Mouse (Mus musculus) kidney, postnatal 25 days (tissue): Measurements from ENCODE around the gene Slc30a7.

ENCODE experiments used
- DNase-seq, 2 experiments: peaks; one replicate each; pipeline ENCODE4 v3.0.0; 2021; ENCODE audit warnings: mixed read lengths in 2 of 2

Gene Slc30a7

DNA sequence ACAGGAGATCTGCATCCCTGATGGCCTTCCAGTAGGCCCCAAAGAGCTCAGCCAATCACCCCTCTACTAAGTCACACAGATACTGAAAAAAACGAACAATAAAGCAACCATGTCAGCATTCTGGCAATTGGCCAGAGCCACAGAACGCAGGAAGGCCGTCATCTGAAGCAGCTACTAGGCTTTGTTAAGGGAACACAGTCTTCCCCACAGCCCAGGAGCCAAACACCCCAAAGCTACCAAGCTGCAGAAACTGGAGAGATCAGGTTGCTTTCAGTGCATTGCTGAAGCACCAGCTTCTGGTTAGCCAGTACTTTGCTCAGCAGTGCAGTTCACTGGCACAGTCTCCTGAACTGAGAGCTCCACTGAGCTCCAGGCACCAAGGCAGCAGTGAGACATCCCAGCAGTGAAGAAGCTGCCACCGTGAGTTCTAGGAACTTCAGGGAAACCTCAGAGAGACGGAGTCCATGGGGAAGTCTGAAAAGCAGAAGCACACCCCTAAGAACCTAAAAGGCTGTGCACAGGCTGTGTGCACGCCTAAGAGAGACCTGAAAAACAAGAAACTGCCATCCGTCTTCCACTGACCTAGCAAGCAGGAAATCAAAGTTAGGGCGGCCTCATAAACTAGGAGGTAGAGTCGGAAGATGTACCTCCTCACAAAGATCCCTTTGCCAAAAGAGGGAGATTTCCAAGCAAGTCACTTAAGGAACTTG is 21.9 kb downstream of the Slc30a7 start:
- DNase-seq, result peak; percentile 32 to 49

DNA sequence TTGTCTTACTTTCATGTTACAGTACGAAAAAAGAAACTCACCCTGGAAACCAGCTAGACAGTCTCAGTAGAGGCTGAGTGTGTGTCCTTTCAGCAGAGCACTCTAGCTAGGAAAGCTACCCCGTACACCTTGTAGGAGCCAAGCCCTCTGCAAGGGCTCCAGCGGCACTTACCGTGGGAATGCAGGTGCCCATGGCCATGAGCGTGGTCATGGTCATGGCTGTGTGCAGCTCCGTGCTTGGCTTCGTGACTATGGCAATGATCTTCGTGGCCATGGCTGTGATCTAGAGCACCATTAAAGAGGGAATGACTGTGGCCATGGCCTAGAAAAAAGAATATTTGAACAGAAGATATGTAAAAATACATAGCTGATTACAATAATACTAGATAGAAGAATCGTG is 22.6 kb downstream of the Slc30a7 start:
- no peak for DNase-seq

DNA sequence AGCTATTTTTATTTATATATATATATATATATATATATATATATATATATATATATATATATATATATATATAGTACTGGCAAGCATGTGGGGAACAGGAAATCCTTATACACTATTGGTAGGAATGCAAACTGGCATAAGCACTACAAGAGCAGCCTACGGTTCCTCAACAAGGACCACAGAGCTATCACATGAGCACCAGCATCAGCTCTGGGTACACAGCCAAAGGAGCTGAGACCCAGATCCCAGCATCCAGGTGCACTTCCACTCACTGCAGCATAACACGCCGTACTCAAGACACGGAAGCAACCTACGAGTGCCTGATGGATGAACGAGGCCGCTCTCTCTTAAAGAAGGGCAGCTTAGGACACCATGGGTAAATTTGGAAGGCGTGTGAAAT is 24.0 kb downstream of the Slc30a7 start:
- no peak for DNase-seq

DNA sequence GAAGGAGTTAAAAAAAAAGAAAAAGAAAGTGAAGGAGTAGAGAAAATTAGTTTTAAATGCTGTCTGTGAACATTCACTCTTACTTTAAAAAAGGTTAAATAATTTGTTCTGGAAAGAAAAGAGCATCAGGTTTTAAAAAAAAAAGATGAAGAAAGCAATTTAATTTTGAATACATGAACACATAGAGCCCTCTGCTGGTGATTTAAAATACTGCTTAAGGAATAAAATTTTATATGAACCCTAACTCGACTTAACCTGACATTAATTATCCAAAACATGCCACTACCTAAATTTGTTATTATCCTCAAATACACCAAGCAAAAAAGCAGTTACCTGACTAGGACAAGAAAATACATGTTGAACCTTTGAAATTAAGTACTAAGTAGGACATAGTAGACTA is 28.2 kb downstream of the Slc30a7 start:
- no peak for DNase-seq

DNA sequence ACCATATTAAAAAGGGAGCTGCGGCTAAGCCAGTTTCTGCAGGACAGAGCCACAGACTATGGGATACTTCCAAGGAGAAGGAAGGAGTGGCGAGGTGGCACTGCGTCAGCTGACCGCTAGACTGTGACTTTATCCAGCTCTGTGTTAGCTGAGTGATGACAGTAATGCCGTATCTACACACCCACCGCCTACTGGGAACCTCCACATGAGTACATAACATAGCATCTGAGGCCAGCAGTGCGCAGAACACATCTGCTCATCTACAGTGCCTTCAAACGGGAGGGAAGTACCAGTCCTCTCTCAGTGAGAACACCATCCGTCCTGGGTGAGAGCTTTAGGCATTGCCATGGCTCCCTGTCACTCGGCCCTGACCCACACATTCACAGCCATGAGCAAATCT is 32.2 kb downstream of the Slc30a7 start:
- no peak for DNase-seq

DNA sequence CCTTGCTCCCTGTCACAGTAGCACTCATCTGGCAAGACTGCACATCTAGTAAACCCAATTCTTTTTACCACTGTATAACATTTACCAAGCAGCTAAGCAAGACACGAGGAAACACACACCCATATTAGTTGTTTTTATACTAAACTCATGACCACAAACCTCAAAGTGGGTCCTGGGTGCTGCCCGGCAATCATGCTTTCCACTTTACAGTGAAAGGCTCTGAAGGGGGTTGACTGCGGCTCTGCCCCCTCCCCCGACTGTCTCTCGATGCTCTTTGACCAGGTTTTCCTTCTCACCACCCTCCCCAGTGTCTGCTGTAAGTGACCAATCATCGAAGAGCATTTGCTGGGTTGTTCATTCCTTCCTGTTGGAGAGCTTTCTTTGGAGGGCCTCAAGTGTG is 33.0 kb downstream of the Slc30a7 start:
- DNase-seq, result no peak

DNA sequence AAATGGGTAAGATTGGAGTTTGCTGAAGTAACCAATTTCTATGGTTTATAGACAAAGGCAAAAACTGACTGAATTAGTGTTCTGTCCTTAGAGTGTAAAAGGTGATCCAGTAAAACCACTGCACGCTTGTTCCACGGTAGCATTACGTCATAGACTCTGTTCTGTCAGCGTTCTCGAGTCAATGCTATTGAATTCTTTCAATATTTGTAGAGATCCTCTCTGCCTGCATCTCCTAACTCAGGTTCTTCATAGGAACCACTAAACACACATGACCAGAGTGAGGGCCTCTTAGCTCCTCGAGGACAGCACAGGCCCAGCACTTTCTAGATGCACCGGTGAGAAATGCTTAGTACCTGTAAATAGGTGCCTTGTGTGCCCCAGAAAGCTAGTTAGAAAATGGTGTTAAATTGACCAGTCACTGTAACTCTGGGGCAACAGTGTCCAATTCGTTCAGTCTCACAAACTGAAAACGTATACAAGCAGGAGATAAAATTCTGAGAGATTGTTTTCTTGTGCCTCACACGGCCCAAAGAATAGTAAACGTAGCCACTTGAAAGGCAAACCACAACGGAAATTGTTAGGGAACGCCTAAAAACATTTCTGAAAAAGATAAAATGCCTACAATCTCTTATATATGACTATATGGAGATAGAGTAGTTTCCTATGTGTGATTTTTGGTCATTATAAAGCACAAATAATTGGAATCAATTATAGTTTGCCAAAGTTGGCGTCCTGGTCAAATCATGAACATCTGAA is 35.1 kb downstream of the Slc30a7 start:
- no peak for DNase-seq

DNA sequence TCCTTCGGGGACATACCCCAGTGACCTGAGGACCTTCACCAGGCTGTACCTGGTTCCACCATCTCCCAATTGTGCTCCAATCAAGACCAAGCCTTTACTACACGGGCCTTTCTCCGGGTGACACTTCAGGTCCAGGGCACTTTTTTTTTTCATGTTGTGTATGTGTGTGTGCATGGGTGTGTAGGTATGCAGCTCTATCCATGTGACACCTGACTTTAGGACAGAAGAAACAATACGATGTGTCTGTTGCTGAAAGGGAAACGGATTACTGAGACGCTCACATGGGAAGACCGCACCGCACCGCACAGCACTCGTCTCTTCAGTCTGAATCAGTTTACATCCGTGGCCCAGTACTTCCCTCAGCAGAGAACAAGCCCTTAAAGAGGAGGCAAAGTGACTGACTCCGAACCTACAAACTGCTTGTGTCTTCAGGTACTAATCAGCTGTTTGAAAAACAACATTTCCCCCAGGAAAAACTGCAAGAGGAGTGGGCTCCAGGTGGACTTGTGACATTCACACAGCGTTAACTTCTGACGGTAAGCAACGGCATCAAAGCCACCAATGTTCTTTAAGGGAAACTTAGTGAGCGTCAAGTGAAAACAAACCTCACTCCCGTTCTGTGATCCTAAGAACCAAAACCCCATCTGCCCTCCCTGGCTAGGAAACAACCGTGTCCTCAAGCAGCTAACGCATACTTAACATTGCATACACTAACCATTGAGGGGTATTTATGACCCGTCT is 36.0 kb downstream of the Slc30a7 start:
- DNase-seq, result no peak

DNA sequence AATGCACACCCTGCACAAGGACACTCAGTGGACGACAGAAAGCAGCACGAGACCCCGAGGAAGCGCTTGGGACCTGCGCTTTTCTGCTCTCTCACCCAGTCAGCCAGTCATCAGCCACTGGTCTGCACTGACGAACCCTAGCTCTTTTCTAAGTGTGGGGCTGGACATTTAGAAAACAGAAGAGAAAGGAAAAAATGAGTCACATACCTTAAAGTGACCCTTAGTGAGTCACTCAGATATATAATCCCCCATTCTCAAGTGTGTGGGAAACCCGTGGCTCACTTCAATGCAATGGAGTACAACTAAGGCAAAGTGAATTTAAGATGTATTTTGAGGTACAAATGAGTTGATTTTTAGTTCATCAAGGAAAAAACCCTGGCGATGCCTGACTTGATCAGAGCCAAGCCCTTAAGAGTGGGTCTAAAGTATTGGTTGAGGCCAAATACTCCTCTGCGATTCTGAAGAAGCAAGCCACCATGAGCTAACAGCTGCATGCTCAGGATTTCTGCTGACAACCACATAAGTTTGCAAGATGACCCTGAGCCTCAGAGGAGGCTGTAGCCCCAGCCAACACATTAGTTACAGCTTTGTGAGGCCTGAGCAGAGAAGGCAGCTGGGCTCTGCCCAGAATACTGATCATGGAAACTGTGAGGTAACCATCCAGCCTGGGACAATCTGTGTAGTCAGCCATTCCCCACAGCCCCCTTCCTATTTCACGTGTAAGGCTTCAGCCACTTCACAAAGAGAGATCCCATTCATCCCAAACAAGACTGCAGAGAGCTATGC is 38.3 kb downstream of the Slc30a7 start:
- no peak for DNase-seq

DNA sequence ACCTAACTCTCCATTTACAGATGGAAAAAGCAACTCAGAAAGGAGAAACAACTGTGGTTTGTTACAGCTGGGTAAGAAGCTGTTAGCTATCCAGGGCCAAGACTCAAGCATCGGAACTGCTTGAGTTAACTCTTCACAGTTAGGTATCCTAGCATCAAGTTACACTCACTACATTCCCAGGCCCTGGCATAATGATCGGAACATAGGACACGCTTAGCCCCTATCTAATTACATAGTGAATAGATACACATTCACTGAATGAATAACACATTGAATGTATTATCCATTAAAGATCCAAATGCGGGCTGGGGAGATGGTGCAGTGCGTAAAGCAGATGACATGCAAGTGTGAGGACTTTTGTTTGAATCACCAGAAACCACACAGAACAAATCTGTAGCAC is 43.1 kb downstream of the Slc30a7 start:
- DNase-seq, result no peak

DNA sequence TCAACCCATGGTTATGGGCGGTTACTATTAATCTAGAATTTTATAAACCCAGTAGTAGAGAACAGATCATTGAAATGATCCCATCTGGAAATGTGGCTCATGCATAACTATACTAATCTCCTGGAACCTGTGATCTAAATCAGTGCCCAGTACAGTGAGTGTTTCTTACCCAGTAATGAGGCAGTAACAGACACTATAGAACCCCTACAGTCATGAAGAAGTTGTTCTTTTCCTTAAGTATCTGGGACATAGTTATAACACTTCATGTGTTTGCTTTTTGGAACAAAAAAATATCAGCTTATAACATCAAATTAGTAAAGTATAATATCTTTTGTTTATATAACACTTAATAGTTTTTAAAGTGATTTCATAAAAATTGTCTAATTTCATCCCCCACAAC is 43.6 kb downstream of the Slc30a7 start:
- no peak for DNase-seq

DNA sequence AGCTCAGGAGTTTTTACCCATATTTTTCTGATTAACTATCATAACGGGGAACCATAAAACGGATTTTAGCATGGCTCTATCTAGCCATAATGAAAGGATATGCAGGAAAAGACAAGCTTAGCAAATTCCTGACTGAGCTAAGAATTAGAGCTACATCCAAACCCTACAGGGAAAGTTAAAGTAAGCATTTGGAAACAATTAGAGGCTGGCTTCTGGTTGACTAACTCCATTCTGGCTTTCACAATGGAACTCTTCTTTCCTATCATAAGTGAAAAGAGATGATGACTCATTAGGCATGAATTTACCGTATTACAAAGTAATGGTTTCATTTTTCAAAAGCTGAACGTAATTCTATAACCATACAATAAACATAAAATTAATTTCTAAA is 45.2 kb downstream of the Slc30a7 start:
- DNase-seq, result no peak

DNA sequence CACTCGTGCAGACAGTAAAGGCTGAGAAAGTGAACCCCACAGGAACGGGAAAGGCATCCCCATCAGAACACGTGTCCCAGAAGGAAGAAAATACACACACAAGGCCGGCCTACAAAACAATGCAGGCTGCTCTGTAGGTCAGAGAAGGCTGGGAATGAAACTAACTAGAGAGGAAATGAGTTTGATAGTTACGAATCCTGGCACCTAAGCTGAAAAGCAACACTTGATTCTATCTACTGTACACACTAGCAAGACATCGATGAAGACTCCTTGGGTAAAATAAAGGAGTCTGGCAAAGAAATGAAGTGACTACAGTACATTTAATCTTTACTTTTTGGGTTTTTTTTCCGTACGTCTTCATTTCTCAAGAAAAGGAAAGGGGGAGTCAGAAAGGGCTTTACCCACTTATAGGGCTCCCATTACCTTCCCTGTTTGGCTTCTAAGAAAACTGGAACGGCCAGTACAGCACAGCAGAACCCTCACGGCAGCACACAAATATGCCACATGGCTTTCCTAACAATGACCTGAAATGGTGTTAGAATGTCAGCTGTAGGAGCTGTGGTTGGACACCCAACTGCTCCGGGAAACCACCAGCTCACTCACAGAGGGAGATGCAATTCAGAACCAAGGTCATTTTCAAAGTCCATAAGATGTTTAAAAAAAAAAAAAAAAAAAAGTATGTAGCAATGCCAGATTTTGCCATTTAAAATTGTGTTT is 45.7 kb downstream of the Slc30a7 start:
- no peak for DNase-seq

DNA sequence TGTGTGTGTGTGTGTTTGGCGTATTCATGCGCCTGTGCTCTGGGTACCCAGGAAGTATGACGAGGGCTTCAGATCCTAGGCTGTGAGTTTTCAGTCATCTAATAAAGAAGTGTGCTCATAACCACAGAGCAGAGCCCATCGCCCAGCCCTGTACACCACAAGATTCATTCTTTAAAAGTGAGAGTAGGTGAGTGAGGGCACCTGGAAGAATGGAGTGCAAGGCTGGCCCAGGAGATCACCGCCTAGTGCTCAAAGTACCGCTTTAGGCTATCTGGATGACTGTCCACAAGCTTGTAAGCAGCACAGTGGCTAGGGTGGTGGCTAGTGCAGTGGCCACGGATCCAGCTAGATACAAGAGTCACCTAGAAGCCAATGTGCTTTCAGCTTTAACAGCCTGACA is 50.0 kb downstream of the Slc30a7 start:
- no peak for DNase-seq

DNA sequence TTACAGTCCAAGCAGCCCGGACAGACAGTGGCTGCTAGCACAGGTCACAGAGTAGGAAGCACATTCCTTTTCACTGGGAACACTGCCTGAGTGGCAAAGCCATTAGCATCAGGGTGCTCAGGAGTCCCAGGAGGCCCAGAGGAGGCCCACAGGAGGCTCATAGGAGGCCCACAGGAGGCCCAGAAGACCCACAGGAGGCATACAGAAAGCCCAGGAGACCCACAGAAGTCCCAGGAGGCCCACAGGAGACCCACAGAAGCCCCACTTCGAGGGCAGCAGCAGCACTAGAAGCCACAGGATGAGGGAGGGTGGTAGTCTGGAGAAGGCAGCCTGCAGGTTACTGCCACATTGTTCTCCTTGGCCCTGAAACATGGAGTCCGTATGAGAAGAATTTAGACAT is 54.1 kb downstream of the Slc30a7 start:
- no peak for DNase-seq

DNA sequence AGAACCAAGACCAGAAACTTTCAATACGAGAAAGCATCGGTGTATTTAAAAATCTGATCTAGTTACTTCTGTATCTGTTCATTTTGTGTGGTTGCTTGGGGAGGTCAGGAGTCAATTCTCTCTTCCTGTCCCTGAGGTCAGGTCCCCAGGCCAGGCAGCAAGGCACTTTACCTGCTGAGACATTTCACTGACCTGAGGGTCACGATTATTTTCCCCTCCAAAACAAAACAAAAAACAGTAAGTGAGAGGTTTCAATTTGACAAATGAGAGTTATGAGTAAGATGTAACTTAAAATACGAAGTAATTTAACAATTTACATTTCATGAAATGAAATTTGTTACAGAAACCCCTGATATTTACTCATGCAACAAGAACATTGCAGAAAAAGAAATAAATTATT is 54.9 kb downstream of the Slc30a7 start:
- no peak for DNase-seq

DNA sequence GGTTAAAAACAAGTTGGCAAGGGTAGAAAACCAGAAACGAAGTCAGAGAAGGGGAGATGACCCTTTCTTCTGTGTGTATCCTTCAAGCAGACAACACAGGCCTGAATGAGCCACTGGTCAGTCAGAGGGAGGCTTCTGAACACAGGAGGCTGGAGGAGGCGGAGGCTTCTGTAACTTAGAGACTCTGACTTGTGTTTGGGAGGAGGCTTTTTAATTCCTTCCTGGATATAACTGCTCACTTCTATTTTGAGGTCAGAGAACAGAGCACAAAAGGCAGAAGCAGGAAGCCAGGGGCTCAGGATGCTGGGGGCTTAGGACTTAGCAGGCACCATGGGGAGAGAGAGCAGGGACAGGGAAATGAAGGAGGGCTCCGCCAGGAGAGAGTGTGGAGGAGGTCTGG is 56.0 kb downstream of the Slc30a7 start:
- no peak for DNase-seq

DNA sequence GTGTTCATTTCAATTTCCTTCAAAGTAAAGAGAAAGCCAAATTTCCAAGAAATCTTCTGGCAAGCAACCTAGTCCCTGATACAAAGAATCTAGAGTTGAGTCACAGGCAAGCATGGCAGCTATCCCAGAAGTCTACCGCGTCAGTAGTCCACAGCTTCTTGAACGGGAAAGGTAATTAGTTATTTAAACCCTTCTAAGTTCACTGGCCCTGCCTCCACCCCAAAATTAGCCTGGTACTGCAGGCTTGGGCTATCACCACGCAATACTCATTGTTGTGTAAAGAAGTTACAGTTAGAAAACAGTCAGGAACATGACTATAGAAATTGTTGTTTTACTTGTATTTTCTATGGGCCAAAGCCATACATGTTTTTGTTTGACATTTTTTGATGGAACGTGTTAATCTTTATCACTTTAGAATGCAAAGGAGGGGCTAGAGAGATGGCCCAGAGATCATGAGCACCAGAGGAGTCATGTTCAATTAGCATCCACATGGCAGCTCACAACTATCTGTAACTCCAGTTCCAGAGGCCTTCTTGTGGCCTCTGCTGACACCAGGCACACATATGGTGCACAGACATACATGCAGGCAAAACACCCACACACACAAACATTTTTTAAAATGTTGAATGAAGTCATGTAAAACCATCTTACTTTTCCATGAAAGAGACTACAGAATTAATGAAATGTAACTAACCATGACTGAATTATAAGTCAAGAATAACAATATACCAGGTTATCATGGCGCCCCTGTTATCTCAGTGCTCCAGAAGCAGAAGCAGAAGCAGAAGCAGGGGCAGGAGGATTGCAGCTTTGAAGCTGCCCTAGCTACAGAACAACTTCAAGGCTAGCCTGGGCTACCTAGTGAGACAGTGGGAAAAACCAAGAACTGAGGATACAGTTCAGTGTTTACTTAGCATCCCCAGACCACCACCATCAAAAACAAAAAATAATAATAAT is 57.0 kb downstream of the Slc30a7 start:
- no peak for DNase-seq

DNA sequence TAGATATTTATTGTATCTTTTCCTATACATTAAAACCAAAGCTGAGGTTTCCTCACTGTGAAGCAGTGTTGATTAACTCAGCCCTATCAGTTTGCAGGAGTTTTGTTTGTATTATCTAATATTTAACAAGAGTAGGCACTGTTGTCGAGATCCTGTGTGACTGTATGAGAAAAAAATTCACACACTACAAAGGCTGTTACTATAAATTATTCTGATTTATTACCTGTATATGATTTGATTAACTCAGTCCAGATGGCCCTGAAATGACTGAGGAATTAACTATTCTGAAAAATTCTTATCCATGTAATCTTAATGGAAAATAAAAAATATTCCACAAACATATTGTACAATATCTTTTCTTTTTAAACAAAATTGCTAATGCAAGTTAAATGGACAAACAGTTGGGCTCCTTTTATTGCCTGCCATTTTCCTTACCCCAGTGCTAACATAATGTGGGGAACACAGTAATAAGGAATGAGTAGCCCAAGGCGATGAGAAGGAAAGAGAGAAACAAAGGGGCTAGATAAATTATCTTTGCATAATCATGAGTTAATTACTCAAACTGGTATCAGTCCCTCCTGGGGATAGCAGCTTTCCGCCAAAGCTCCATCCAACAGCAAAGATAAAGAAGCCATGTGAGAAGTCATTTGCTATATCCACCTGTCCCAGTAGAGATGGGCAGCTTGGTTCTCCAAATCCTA is 57.8 kb downstream of the Slc30a7 start:
- DNase-seq, result no peak

DNA sequence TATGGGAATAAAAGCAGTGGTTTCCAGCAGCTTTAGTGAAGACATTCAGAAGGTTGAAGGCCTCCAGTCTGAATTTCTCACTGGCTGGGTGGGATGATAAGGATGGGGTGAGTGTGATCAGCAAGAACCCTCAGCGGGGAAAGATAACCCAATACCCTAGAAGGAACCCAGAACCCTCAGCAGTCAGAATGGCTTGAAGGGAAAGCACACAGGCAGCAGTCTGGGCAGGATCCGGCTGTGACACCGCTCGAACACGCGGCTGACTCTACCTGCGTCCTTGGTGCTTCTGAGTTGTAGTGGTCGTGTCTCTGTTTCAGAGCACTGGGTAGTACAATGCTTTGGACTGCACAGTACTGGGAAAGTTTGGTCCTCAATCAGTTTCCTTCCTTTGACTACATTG is 60.9 kb downstream of the Slc30a7 start:
- no peak for DNase-seq

DNA sequence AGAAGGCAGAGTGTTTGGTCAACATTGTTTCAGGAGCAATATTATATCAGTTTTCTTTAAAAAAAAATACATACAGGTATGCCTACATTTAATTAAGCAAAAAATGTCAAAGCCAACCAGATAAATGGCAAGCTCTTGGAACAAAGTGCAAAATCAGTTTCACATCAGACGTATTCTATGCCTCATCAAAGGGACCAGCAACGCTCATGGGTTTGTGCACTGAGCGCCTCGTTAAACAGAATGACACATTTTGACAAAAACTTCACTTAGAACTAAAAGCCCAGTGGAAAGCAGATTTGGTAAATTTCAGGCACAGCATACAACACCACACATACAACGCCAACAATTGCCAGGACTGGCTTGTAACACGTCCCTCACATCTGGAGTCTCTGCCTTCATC is 62.8 kb downstream of the Slc30a7 start:
- no peak for DNase-seq
